Mouse (Mus musculus) ovary, adult 10 weeks (tissue): ENCODE results near the gene Mical1. TPM values are rescaled to one million over a fixed set of nuclear protein-coding genes. Genes with fewer than 3 reads are reported as not detected.

Source experiments
- polyA plus RNA-seq: library from polyadenylated mRNA; stranded (reverse); fragments of 350-450 nt; fragmentation: Illumina TruSeq; extraction: RNeasy Lipid Tissue Mini Kit (QIAGEN cat#74804); gene quantifications from one replicate; pipeline ENCODE4 v1.2.3, GENCODE M21; 2014

The Mical1 gene
- 2.2 TPM for polyA plus RNA-seq

DNA sequence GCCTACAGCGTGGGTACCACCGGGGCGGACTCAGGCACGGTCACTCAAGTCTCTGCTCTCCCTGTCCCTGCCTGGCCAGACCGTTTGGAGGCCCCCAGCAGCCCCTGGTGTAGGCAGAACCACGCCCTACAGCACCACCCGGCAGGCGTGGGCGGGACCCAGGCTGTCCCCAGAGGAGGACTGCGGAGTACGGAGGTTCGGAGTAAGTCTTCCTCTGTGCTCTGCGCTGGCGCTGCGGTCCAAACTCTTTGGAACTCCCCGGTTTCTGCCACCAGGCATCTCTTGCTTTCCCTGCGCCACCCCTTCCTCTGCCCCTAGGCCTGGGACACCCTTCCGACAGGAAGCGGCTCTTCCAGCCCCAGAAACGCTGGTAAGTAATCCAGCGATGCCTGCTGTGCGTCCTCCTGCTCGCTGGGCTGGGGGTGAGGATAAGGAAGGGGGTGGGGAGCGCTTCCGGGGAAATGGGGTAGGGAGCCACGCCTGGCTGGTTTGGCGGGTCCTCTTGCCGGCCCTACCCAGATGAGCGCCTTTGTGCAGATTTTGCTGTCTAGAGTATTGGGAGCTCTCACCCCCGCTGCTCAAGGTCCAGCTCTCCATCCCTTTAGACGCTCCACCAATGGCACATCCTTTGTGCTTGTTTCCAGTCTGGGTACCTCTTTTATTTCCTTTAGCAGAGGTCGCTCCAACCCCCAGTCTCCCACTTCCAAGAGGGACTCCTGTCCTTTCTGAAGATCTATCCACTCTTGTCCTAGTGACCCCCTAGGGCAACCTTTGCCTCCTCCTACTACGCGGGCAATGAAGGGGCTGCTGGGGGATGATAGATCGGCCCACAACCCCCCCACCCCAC, at the start of gene Mical1:
TSS of gene Mical1 (plus strand) at position 144 of the 847 bp plus-strand sequence.

DNA sequence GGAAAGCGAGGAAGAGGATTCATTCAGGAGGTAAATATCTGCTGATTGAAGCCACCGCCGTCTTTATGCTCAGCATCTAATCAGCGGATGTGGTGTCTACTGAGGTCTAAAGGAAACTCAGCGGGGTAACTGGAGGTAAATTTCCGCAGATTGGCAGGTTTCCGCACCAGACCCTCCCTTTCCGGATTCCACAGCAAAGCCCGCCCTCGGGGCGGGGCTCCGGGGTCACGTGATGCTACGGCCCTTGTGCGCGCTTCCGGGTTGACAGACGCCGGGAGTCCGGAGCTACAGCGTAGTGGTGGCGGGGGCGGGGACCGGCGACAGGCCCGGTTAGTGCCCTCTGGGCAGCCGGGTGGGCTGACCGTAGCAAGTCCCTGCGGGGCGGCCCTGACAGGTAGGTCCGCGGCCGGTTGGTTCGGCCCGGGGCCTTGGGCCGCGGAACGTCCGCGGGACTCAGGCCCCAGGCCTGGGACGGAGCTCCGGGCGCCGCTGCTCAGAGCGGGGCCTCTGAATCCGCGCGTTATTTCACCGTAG, 25.9 kb upstream of the Mical1 start, which contains the start of gene Zbtb24:
TSS of gene Zbtb24 (plus strand) at position 247 of the 534 bp plus-strand sequence.

DNA sequence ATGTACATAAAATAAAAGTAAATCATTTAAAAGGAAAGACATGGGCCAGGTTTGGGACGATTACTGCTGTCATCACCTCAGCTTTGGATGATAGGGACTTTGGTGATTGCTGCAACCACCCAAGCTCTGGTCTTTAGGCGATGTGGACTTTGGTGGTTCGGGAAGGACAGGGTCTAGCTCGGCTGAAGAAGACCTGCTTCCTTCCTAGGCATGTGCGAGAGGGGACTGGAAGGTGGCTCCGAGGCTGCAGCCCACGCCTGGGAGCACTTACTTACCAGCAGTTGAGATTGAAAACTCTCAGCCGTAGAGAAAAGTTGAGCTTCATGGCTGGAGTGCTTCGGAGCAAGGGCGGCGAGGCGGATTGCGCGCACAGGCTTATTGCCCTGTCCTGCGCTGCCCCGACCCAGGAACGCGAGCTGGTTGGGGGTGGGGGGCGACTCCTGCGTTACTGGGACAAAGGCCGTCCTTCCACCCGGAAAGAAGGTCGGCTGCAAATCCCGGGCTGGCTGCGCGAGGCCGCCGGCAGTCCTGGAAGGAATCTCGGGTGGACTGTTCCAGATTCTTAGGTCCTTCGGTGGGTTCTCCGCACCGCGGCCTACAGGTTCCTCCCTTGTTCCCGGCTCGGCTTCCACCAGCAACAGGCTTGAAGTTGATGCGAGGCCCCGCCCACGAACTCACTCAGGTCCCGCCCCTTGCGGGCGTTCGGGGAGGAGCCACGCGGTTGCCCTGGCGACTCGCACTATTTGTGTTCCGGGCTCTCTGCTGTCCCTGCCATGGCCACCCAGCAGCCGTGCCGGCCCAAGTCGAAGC, 13.8 kb downstream of the Mical1 start, which contains the start of the genes Smpd2 and Ppil6:
TSS of gene Smpd2 (minus strand) at position 662 of the 810 bp plus-strand sequence.
TSS of gene Ppil6 (plus strand) at position 732 of the 810 bp plus-strand sequence.

DNA sequence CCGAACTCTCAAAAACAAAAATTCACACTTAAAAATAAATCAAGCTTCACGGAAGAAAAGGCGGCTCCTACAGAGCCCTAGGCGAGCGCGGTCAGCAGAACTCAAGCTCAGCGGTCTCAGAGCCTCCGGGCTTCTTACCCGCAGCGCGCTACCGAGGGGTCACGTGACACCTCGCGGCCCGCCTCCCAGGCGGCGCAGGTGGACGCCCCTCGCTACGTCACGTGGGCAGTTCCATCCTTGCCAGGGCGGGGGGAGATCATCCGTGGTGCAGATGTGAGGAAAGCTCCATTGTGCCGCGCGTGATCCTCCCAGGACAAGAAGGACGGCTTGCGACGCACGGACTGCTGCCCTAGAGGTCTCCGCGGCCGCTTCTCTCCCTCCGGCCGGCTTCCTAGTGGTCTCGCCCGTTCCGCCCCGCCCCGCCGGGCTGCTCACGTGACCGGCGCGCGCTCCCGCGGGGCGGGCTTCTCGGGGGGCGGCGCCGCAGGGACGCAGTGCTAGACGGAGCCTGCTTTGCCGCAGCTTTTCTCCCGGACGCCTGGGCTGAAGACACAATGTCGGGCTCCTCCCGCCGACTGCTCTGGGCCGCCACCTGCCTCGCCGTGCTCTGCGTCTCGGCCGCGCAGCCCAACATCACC, 43.0 kb downstream of the Mical1 start, which contains the start of gene Cd164:
TSS of gene Cd164 (plus strand) at position 434 of the 638 bp plus-strand sequence.

Other genes with a start within 250 kb of the Mical1 start
- 42.0 TPM for gene Fig4, start 173.1 kb upstream of the Mical1 start, polyA plus RNA-seq
- 2.9 TPM for gene Ak9, start 172.3 kb upstream of the Mical1 start, polyA plus RNA-seq
- 10.2 TPM for gene Zbtb24, start 25.9 kb upstream of the Mical1 start, polyA plus RNA-seq
- 1.4 TPM for gene Smpd2, start 14.1 kb downstream of the Mical1 start, polyA plus RNA-seq
- 9.2 TPM for gene Ppil6, start 14.1 kb downstream of the Mical1 start, polyA plus RNA-seq
- 1,026 TPM for gene Cd164, start 43.1 kb downstream of the Mical1 start, polyA plus RNA-seq
- 5.7 TPM for gene Ccdc162, start 240.3 kb downstream of the Mical1 start, polyA plus RNA-seq